Mouse (Mus musculus): ENCODE results near the gene Pnrc2.

Gene Pnrc2

DNA sequence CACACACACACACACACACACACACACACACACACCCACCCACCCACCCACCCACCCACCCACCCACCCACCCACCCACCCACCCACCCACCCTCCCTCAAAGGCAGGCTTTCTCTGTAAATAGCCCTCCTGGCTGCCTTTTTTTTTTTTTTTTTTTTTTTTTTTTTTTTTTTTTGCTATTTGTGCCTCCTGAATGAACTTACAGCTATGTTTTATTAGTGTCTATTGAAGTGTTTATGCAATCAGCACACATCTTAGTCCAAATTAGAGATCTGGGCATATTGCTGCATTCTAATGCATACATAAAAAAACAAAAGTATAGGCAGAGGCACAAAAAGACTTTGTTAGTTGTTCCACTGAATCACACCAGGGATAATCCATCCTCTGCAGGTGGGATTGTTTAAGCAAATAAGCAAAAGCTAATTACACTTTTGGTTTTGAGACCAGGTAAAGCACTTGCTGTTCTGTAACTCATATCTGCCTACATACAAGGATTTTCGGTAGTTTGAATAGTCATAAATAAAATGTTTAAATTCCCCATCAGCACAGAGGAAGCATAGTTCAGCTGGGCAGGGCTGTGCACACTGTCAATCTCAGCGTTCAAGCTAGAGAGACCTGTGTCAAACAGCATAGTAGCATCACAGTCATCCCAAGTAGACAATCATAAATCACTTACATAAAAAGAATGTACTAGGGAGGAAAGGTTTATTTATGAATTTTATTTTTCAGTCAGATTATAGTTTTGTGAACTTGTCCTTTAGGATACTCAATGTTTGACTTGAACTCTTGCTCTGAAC, 3.2 kb downstream of the Pnrc2 start:
- no peak for DNase-seq (ENCODE audit: low spot score in 2 of 2)

DNA sequence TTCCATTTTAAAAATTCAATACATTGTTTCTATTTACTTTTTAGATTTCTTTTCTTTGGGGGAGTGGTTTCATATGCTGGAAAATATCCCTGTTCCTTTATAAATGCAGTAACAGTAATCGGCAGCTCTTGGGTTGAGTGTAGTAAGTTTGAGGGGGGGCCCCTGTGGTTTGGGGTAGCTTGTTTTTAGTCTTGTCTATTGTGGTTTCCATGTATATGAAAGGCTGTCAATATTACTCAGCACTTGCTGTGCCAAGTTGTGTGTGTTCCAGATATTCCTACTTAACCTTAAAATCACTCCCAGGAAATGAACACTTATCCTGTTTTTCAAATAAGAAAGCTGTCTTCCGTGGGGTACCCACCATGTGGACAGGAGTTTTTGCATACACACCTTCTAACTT, 4.7 kb downstream of the Pnrc2 start:
- no peak for DNase-seq (ENCODE audit: low spot score in 2 of 2)

DNA sequence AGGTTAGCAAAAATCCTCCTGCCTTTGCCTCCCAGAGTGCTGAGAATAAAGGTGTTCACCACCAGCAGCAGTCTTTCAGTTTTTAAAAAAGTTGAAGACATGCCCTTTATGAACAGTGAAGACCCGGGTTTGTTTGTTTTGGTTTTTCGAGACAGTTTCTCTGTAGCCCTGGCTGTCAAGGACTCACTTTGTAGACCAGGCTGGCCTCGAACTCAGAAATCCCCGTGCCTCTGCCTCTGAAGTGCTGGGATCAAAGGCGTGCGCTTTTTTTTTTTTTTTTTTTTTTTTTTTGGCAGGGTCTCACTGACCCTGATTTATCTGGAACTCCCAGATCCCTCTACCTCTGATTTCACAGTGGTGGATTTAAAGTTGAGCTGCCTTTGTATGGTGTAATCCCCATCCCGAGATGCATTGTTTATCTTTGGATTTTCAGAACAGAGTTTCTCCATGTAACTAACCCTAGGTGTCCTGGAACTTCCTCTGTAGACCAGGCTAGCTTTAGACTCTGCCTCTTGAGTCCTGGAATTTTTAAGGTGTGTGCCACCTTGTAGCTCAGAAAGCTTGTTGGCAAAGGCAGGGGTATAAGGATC, 16.0 kb downstream of the Pnrc2 start:
- no peak for DNase-seq (ENCODE audit: low spot score in 2 of 2)

DNA sequence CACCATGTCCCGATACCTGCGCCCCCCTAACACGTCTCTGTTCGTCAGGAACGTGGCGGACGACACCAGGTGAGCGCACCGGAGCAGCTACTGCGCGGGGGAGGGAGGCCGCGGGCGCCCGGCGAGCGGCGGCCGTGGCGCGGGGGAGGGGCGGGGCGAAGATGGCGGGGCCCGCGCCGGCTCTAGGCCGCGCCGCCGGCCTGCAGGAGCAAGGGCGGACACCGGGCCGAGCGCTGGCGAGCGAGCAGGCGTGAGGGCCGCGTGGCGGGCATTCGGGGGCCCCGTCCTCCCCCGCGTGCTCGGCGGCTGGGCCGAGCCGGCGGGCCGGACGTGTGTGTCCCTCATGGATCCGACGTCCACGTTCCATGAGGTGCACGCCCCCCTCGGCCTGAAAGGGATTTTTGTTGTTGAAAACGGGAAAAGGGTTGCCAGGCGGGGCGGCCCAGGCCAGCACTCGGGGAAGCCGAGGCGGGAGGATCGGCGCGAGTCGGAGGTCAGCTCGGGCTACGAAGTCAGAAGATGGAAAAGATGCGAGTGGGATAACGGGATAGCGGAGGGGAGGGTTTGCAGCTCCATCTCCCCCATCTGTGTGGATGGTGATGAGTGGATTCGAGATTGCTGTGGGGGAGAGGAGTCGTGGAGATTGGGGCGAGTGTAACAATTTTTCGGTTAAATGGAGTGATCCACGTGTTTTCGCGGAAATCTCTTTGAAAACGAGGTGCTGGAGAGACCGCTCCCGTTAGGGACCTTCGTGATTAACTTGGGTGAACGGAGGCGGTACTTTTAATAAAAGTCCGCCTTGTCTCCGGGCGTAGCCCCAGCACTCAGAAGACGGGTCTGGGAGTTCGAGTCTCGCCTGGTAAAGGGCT, 17.2 kb downstream of the Pnrc2 start:
- DNase-seq (ENCODE audit: low spot score in 2 of 2), result peak; percentile 32 to 45

DNA sequence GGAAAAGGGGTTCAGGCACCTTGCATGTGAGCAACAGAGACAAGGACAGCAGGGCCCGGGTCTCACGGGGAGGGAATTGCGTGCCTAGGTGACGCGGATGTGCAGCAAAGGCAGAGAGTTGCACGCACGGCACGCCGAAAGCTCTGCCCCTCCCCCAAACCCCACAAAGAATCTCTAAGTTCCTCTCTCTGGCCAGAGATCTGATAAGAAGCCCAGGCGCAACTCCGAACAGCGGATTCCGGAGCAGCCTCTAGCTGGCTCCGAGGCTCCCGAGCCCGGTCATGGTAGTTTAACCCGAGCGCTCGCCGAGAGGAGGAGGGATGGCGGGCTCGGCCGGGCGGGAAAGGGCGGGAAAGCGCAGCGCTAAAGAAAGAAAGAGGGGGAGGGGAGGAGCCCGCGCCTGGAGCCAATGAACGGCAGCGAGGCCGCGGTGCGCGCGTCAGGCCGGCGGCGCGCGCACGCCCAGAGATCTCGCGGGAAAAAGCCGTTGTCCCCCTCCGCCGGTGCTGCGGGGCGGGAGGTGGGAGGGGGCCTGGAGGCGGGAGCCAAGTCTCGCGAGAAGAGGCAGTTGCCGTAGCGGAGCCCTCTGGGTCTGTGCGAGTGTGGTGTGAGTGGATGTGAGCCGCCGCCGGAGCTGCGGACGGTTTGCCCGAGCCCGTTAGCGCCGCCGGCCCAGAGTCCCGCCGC, 18.0 kb downstream of the Pnrc2 start, which contains the start of gene Srsf10:
TSS of gene Srsf10 (plus strand) at position 212 of the 687 bp plus-strand sequence.
- DNase-seq (ENCODE audit: low spot score in 2 of 2), result peak; percentile 92 to 94

DNA sequence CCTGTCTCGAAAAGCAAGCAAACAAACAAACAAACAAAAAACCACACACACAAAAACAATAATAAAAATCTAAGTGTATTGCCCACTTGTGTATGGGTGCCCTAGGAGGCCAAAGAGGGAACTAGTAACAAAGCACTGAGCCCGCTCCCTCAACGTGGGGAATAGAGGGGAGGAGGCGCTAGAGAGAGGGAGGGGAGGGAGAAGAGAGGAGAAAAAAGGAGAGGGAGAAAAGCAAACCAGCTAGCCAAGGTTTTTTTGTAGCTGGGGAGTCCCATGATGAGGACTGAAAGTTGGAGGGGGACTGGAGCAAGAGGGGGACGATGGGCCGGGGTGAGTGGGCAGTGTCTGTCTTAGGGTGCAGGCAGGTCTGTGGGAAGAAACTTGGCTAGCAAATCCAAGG, 18.6 kb downstream of the Pnrc2 start:
- no peak for DNase-seq (ENCODE audit: low spot score in 2 of 2)

DNA sequence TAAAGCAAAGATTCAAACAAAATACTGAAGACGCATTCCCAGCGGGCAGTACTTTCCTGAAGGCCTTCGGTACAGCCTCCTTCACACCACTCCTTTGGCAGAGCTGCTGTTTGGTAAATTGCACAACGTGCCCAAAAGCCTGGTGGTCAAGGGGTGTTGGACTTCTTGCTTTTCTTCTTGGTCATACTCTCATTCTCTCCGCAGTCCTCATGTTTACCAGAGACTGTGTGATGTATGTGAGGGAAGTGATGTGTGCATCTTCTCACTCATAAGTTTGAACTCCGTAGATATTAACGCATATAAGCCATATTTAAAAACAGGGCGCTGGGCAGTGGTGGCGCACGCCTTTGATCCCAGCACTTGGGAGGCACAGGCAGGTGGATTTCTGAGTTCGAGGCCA, 19.0 kb downstream of the Pnrc2 start:
- DNase-seq (ENCODE audit: low spot score in 2 of 2), result no peak

DNA sequence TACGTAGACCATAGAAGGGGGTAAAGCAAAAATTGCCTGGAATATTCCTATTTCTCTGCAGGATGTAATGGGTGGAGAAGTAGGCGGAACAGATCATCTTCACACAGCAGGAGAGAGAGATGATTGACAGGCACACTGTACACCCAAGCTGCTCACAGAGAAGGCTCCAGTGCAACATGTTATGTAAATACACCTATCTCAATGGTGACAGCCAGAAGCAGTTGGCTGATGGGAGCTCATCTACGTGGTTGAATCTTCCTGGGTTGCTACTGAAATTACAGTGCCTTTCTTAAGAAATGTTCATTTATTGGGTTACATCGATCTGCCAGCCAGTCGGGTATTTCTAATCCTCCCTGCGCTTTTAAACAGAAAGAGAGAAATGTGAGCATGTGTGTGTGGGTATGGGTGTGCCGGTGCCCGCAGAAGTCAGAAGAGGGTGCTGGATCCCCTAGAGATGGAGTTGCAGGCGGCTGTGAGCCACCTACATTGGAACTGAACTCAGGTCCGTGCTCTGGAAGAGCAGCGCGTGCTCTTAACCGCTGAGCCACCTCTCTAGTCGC, 19.6 kb downstream of the Pnrc2 start:
- DNase-seq (ENCODE audit: low spot score in 2 of 2), result peak in 1 of 2 experiments; percentile 28

DNA sequence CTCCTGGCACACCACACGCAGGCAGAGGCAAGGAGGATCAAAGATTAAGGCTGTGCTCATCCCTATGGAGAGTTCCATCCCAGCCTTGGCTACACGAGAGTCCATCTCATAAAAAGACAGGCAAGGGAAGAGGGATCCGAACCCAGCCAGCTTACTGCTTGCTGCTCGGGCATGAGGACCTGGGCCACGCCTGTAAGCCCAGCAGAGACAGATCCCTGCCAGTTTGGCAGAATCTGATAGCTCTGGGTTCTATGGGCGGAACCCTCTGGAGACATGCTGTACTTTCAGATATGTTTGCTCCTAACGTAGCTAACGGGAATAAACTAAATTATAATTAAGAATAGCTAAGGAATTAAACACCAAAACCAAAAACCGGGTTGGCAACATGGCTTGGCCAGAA, 21.7 kb downstream of the Pnrc2 start:
- no peak for DNase-seq (ENCODE audit: low spot score in 2 of 2)

DNA sequence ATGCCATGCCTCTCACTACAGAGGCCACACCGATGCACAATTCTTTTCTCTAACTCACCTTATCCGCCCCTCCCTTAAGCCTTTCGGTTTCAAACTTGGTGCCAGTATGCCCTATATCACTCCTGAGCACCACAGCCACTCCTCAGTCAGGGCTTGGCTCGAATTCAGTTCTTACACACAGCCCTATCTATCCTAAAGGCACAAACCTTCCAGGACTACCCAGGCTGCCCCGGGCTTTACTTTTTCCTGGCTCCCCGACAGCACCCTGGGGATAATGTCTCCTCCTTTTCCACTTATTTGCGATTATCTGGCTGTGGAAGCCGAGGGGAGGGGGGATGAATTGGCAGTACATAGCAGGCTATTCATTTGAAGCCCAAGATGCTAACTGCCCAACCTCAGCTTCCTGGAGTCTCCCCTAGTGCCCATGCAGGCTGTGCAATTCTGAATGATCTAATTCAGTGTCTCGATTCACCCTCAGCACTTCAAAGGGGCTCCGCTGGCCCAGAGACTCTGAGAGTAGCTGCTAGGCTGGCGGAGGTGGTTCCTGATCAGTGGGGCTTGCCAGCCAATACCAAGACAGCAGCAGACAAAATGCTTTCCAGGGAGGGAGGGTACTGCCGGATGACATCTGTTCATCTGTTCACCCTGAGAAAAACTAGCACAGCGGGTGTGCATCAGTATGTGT, 23.1 kb downstream of the Pnrc2 start:
- peak; percentile 34 to 37 for DNase-seq (ENCODE audit: low spot score in 2 of 2)

DNA sequence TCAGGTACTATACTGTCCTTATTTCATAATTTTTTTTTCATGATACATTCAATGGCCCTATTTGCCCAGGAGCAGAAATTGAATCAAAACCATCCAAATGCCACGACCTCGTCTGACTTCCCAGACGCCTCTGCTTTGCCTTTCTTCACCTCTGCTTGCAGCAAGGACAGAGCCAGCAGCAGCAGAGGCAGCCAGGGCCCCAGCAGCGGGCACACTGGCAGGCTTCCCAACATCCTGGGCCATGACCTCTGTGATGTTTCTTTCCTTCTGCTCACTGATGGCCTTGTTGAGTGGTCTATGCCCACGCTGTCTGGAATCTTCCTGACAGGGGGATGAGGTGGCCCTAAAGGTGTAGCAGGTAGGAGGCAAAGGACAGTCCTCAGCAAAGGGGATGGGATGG, 26.1 kb downstream of the Pnrc2 start:
- no peak for DNase-seq (ENCODE audit: low spot score in 2 of 2)

DNA sequence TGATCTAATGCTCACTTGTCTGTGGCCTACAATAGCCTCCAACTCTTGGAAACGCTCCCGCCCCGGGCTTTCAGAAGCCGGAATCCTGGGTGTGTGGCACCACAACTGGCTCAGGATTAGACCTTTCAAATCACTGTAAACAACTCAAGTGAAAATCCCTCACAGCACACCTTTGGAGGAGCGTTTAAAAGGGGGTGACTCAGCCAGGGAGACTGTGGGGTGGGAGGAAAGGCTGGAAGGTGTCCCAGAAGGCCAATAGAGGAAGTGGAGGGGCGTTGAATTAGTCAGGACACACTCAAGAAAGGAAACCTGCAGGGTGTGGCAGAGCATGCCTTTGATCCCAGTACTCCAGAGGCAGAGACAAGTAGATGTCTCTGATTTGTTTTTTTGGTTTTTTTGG, 29.2 kb downstream of the Pnrc2 start:
- no peak for DNase-seq (ENCODE audit: low spot score in 2 of 2)

DNA sequence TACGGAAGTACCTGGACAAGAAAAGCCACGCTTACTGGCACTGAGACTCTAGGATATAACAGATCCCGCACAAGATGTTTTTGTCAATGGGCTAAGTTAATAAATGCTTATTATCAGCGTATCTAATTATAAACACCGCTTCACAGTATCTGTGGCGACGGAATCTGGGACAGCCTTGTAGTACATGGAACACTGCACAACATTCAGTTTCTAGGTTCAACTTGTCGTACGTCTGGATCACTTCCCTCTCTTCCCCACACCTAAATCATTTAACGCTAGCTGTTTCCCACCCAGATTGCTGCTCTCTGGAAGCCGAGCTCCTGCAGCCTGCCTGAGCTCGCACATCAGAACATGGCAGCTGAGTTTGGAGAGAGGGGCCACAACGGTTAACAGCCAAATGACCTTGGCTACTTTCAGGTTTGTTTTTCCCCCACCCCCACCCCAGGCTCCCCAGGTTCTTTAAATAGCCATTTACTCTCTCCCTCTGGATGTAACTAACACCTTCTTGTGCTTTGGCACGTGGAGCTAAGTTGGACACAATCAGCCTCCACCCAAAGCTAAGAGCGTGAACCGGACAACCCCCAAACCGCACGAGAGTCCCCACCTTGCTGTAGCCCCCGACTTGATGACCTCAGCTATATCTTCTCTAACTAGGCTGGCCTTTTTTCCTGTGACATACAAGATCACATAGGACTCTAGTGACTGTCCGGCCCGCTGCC, 34.2 kb downstream of the Pnrc2 start:
- no peak for DNase-seq (ENCODE audit: low spot score in 2 of 2)

DNA sequence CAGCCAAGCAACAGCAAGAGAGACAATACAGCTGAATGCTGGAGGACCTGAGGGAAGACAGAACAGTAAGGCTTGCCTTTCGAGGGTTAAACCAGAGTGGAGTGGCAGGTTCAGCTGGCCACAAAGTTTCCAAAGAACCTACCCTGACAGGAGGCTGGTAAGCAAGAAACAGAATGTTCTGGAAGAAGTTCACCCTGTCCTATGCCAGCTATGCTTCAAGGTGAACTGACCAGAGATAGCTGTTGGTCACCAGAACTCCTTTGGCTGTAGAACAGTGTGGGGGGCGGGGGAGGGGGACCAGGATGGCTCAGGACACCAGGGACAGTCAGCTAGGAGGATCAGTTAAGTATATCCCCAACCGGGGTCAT, 34.7 kb downstream of the Pnrc2 start:
- no peak for DNase-seq (ENCODE audit: low spot score in 2 of 2)

DNA sequence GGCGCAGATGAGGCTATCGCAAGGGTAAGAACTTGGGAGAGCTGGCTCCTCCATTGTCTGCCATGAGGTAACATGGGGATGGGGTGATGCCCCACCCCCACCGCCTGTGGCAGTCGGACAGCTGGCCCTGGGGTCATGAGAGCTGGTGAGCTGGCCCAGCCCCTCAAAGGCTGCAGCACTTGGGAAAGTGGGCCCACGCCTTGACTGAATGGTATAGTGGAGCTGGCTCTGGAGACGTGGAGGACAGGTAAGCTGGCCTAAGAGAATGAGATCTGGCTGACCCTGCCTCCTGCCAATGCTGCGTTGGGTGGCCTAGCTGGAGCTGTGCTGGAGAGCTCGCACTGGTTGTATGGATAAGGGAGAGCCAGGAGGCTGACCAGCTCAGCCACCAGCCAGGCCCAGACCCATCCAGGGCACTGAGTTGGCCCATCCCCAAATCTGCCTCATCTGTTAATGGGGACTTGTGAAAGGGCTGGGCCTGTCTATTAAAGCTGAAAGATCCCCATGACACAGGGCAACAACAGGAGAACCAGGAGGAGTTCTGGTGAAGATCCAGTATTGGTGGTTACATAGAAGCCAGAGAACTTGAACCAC, 39.4 kb downstream of the Pnrc2 start:
- DNase-seq (ENCODE audit: low spot score in 2 of 2), result no peak

DNA sequence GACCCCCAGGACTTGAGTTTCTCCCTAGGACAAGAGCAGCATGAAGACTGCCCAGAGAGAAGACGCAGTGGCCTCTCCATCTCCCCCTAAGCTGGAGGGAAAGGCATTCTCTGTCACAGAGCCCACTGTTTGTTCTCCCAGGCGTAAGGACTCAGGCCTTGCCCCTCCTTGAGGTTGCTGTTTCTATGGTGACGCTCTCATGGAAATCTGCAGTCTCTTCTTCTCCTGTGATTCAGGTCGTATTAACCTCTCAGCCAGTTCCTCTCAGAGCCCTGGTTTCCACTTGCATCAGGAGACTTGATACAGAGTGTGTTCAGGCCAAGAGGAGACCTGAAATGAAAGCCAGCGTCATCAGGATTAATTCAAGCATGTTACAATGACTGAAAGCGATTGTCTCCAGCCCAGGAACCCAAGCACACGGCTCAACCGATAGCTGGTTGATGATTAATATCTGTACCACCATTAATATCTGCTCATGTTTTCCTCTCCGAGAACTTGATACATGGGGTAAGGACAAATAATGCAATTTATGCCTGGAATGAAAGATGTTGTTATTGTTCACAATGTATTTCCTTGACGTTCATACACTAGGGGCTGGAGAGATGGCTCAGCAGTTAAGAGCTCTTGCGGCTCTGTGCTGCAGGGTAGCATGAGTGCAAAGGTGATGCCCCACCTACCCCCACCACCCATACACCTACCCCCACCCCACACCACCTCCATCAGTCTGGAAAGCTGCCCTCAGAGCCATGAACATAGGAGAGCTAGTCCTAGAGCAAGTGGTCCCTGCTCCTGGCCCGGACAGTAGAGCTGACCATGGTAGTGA, 40.1 kb downstream of the Pnrc2 start:
- no peak for DNase-seq (ENCODE audit: low spot score in 2 of 2)

DNA sequence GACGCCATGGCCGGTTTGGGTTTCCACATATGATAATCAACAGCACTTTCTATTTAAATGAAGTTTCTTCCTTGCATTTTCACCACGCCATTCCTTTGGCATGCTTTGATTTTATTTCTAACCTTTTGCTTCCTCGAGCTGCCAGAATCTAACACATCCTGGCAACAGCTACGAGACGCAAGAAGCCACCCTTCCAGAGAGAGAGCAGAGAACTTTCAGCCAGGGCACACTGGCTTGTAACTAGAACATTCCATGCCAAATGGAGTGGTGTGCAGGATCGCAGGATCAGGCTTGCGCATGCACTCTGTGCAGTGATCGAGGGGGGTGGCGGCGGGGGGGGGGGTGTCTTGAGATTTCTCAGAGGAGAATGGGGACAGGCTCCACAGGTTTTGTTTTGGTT, 41.6 kb downstream of the Pnrc2 start:
- no peak for DNase-seq (ENCODE audit: low spot score in 2 of 2)

DNA sequence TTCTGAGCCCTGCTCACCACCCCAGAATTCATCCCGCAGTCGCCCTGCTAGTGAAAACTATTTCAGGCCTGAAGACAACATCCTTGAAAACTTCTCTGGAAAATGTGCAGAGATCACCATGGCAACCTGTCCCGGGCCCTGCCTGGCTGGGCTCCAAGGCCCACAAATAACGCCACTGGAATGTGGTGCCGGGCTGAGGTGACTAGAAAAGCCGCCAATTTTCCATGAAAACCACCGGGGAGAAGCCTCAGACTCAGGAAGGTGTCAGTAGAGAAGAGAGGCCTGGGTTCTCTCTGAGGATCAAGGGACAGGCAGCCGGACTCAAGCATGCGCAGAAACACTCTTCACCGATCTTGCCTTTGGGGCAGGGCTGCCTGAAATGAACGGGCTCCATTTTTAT, 45.2 kb downstream of the Pnrc2 start:
- peak; percentile 77 to 78 for DNase-seq (ENCODE audit: low spot score in 2 of 2)

DNA sequence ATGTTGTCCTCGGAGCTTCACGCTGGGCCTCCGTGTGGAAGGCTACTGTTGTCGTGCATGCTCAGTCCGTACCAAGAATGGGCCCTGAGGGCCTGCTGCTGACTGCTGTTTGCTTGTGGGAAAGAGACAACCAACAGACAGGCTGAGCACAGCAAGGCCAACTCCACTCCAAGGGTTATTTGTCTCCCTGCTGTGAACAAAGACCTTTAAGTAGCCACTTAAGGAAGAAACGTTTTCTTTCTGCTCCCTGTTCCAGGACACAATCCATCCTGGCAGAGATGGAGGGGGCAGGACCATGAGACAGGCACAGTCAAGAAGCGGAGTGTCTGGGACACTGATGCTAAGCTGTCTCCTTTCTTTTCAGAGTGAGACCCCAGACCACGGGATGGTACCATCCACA, 49.4 kb downstream of the Pnrc2 start:
- no peak for DNase-seq (ENCODE audit: low spot score in 2 of 2)
